Mouse (Mus musculus): Measurements from ENCODE around the gene Ppp2r5d. TPM values are rescaled to one million over a fixed set of nuclear protein-coding genes. Genes with fewer than 3 reads are reported as not detected.

The Ppp2r5d gene
- 122 and 135 TPM in 2 replicates for polyA plus RNA-seq (2014; fragmentation: Nextera tagmentation; extraction: Ambion mirVana)

DNA sequence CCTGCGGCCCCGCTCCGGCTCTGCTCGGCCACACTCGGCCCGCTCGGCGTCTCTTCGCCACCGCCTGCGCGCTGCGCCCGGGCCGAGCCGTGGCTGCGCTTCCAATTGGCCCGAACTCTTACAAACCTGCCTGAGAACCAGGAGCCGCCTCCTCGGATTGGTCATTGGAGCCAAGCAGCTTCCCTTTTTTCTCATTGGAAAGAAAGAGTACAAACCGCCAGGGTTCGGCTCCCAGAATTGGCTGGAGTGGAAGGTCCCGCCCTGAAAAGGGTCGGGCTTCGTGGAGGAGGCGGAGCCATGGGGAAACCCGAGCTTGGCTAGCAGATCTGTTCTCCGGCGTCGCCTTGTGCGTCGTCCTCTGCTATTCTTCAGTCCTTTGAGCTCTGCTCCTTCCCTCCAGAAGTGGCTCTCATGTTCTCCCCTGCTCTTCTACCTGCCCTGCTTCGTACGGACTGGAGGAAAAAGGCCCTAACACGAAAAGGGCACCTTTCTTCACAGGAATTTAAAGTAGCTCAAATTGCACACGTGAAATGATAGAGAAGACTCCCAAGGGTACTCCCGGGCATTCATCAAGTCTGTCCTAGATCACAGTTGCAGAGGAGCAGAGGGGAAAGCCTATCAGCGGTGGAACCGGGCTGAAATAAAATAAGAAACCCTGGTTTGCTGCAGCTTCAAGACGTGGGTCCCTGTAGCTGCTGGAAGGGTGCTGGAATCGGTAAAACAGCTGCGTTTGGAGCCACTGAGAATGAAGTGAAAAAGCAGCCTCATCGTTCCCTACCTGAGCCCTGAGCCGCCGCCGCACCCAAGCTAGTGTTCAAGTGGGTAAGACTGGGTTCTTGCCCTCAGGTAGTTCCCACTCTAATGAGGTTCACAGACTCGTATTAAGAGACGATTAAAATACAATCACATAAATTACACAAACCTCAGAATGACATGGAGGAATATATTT is at the start of gene Ppp2r5d:
TSS of gene Ppp2r5d (minus strand) at position 225 of the 949 bp plus-strand sequence.
- H3K27me3 ChIP-seq (ENCODE audit: control insufficient read depth, insufficient read depth, low read length) = no peaks in the 10 kb centered on the region
- under 1% methylated on average over 48 of the region's 48 CpGs for WGBS

DNA sequence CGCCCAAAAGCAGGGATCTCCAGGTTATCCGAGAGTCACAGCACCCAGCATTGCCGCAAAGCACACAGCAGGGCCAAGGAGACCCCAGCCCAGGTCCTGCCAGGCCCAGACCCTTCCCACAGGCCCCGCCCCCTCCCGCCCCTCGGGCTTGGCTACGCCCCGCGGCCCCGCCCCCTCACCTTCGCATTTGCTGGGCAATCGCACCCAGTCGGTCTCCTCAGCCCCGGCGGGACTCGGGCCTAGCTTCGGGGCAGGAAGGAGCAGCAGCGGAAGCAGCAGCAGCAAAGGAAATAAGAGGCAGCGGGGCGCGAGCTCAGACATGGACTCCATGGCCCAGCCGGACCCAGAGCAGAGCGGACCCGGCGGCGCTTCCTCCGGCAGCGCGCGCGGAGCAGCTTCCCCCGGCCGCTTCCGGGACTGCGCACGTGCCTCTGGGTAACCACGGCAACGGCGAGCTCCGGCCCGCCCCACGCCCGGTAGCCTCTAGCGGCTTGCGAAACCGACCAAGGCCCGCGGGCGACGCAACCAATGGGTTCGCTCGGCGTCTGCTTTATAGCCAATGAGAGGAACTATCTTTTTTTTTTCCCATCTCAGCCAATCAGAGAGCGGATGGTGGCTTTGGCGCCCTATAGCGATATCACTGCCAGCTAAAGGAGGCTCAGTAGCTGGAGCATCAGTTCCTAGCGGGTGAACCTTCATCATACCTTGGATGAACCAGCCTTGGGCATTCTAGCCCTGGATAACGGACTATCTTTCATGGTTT is 47.1 kb upstream of the Ppp2r5d start, which contains the start of gene Cnpy3:
TSS of gene Cnpy3 (minus strand) at position 421 of the 763 bp plus-strand sequence.
- no peaks in the 10 kb centered on the region; the same call in 1 of the 2 replicates for H3K9me3 ChIP-seq (ENCODE audit: control insufficient read depth, low read length)
- DNase-seq (ENCODE audit: low spot score) (peak; percentile 99), ATAC-seq (ENCODE audit: insufficient number of reproducible peaks, low FRiP score, low TSS enrichment, low read depth) (peak; percentile 98)
- under 1% methylated on average over 58 of the region's 58 CpGs for WGBS
- H3K4me2 ChIP-seq (ENCODE audit: low read depth, severe bottlenecking) = peak within 1 kb of the TSS; percentile 68
- no peaks in the 10 kb centered on the region for H3K36me3 ChIP-seq (ENCODE audit: control insufficient read depth, insufficient read depth, low read length)
- peak within 1 kb of the TSS; percentile 55 for H3K4me3 ChIP-seq (ENCODE audit: low read depth, low read length)
- H3K4me1 ChIP-seq (ENCODE audit: control insufficient read depth, insufficient read depth, low read length) = peaks cover 4% of the 10 kb centered on the region
- peak within 1 kb of the TSS; percentile 45 for H3K27ac ChIP-seq (replicated peaks; ENCODE audit: low read depth, low read length)
- H3K27me3 ChIP-seq (ENCODE audit: control insufficient read depth, insufficient read depth, low read length) = no peaks in the 10 kb centered on the region
- H3K9ac ChIP-seq (ENCODE audit: low read length) = peak within 1 kb of the TSS; percentile 67

More for the DNA sequence above, at the start of gene Ppp2r5d:
- DNase-seq (ENCODE audit: low spot score) = peak; percentile 97
- H3K4me3 ChIP-seq (ENCODE audit: low read depth, low read length) = peak within 1 kb of the TSS; percentile 91
- H3K4me1 ChIP-seq (ENCODE audit: control insufficient read depth, insufficient read depth, low read length) = peaks cover 15% of the 10 kb centered on the region
- H3K9me3 ChIP-seq (ENCODE audit: control insufficient read depth, low read length) = no peaks in the 10 kb centered on the region
- H3K9ac ChIP-seq (ENCODE audit: low read length) = peak within 1 kb of the TSS; percentile 85
- H3K4me2 ChIP-seq (ENCODE audit: low read depth, severe bottlenecking) = peak within 1 kb of the TSS; percentile 72
- 0 out of 2 replicates have a peak, but pooled peaks cover 2% of the 10 kb centered on the region for H3K36me3 ChIP-seq (ENCODE audit: control insufficient read depth, insufficient read depth, low read length)
- ATAC-seq (ENCODE audit: insufficient number of reproducible peaks, low FRiP score, low TSS enrichment, low read depth) = peak; percentile 95
- H3K27ac ChIP-seq (replicated peaks; ENCODE audit: low read depth, low read length) = peak within 1 kb of the TSS; percentile 77

DNA sequence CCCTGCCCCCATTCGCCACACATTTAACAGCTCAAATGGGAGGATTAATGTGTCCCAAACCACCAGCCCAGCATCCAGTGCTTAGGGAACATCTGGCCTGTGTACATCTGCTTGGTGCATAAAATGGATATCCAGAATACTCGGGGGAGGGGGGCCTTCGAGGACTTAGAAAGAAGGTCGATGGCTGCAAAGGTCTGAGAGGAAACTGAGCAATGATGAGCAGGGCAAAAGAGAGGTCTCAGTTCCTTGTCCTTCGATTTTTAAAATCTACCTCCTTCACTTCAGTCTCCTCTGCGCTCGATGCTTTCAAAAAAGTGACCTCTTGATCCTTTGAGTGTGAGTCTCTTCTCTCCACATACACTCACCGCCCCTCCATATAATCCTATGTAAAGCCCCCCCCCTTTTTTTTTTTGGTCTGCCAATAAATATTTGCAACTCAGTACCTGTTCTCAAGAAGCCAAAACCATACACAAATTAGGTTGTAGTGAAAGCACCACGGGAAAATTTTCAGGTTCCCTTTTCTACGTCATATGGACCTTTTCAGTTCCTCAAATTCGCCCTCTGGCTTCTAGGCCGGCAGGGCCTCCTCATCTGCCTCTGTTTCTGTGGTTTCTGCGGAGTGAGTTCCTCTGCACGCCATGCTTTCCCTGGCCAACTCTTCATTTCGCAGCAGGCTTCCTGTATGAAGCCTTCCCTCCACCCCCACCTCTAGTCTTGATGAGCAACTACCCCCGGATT is 46.3 kb upstream of the Ppp2r5d start:
- peaks cover 4% of the 10 kb centered on the region for H3K4me1 ChIP-seq (ENCODE audit: control insufficient read depth, insufficient read depth, low read length)
- no peaks in the 10 kb centered on the region; the same call in 1 of the 2 replicates for H3K36me3 ChIP-seq (ENCODE audit: control insufficient read depth, insufficient read depth, low read length)
- peak overlapping the region; percentile 55 for H3K4me3 ChIP-seq (ENCODE audit: low read depth, low read length)
- ATAC-seq (ENCODE audit: insufficient number of reproducible peaks, low FRiP score, low TSS enrichment, low read depth) (no peak), DNase-seq (ENCODE audit: low spot score) (no peak)
- H3K27me3 ChIP-seq (ENCODE audit: control insufficient read depth, insufficient read depth, low read length) = no peaks in the 10 kb centered on the region
- H3K4me2 ChIP-seq (ENCODE audit: low read depth, severe bottlenecking) = peak overlapping the region; percentile 68
- H3K9ac ChIP-seq (ENCODE audit: low read length) = peak overlapping the region; percentile 67
- 28% methylated on average over 16 of the region's 16 CpGs for WGBS
- no peaks in the 10 kb centered on the region; the same call in 1 of the 2 replicates for H3K9me3 ChIP-seq (ENCODE audit: control insufficient read depth, low read length)
- peak overlapping the region; percentile 44 for H3K27ac ChIP-seq (replicated peaks; ENCODE audit: low read depth, low read length)

- no peaks in the 10 kb centered on the region for H3K27me3 ChIP-seq (ENCODE audit: control insufficient read depth, insufficient read depth, low read length)
- ATAC-seq (ENCODE audit: insufficient number of reproducible peaks, low FRiP score, low TSS enrichment, low read depth) = no peak
- peaks cover under 1% of the 10 kb centered on the region; the same call in 1 of the 2 replicates for H3K36me3 ChIP-seq (ENCODE audit: control insufficient read depth, insufficient read depth, low read length)
- H3K4me1 ChIP-seq (ENCODE audit: control insufficient read depth, insufficient read depth, low read length) = peaks cover 4% of the 10 kb centered on the region
- H3K27ac ChIP-seq (replicated peaks; ENCODE audit: low read depth, low read length) = no peak overlapping the region
- DNase-seq (ENCODE audit: low spot score) = no peak
- no peak overlapping the region; the same call in 1 of the 2 replicates for H3K9ac ChIP-seq (ENCODE audit: low read length)
- no peak overlapping the region for H3K4me3 ChIP-seq (ENCODE audit: low read depth, low read length)
- WGBS = 96% methylated on average over 4 of the region's 4 CpGs
- H3K9me3 ChIP-seq (ENCODE audit: control insufficient read depth, low read length) = no peaks in the 10 kb centered on the region; the same call in 1 of the 2 replicates
- H3K4me2 ChIP-seq (ENCODE audit: low read depth, severe bottlenecking) = peak overlapping the region; percentile 68
Measured at GRCm38 (mm10) chr17:46750580-46750979, 45.7 kb upstream of the Ppp2r5d start.

DNA sequence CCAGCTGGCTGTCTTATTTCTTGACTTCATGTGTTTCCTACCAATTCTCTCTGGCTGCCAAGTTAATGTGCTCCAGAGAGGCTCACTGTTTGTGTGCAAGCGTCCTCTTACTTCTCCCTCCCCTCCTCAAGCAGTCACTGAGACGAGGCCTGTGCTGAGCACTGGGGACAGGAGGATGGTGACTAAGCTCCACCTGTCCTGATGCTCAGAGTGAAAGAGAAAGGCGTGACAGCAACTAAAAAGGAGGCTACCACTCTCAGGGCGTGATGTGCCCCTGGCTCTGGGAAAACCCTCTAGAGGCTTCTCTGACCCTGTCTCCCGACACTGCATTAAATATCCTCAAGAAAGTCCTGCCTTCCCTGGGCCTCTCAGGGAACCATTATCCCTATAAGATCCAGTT is 44.4 kb upstream of the Ppp2r5d start:
- Histone ChIP-seq H3K27ac (replicated peaks; ENCODE audit: low read depth, low read length) (no peak overlapping the region), H3K27me3 (ENCODE audit: control insufficient read depth, insufficient read depth, low read length) (no peaks in the 10 kb centered on the region), H3K9ac (ENCODE audit: low read length) (no peak overlapping the region), H3K36me3 (ENCODE audit: control insufficient read depth, insufficient read depth, low read length) (peaks cover 2% of the 10 kb centered on the region; the same call in 1 of the 2 replicates), H3K4me2 (ENCODE audit: low read depth, severe bottlenecking) (no peak overlapping the region), H3K9me3 (ENCODE audit: control insufficient read depth, low read length) (no peaks in the 10 kb centered on the region; the same call in 1 of the 2 replicates), H3K4me3 (ENCODE audit: low read depth, low read length) (no peak overlapping the region), H3K4me1 (ENCODE audit: control insufficient read depth, insufficient read depth, low read length) (peaks cover 4% of the 10 kb centered on the region)
- no peak for DNase-seq (ENCODE audit: low spot score)
- 91% methylated on average over 5 of the region's 5 CpGs for WGBS
- ATAC-seq (ENCODE audit: insufficient number of reproducible peaks, low FRiP score, low TSS enrichment, low read depth) = no peak

- no peak overlapping the region for H3K4me3 ChIP-seq (ENCODE audit: low read depth, low read length)
- H3K27me3 ChIP-seq (ENCODE audit: control insufficient read depth, insufficient read depth, low read length) = no peaks in the 10 kb centered on the region
- peaks cover 2% of the 10 kb centered on the region; the same call in 1 of the 2 replicates for H3K36me3 ChIP-seq (ENCODE audit: control insufficient read depth, insufficient read depth, low read length)
- ATAC-seq (ENCODE audit: insufficient number of reproducible peaks, low FRiP score, low TSS enrichment, low read depth) = no peak
- no peak overlapping the region for H3K27ac ChIP-seq (replicated peaks; ENCODE audit: low read depth, low read length)
- no peak overlapping the region for H3K9ac ChIP-seq (ENCODE audit: low read length)
- 93% methylated on average over 2 of the region's 2 CpGs for WGBS
- no peak overlapping the region for H3K4me2 ChIP-seq (ENCODE audit: low read depth, severe bottlenecking)
- no peak for DNase-seq (ENCODE audit: low spot score)
- H3K4me1 ChIP-seq (ENCODE audit: control insufficient read depth, insufficient read depth, low read length) = peaks cover 4% of the 10 kb centered on the region
- no peaks in the 10 kb centered on the region; the same call in 1 of the 2 replicates for H3K9me3 ChIP-seq (ENCODE audit: control insufficient read depth, low read length)
Measured at GRCm38 (mm10) chr17:46747806-46748205, 42.9 kb upstream of the Ppp2r5d start.

GRCm38 (mm10) chr17:46747234-46747633 is 42.3 kb upstream of the Ppp2r5d start:
- Histone ChIP-seq H3K27ac (replicated peaks; ENCODE audit: low read depth, low read length) (no peak overlapping the region), H3K4me2 (ENCODE audit: low read depth, severe bottlenecking) (no peak overlapping the region), H3K27me3 (ENCODE audit: control insufficient read depth, insufficient read depth, low read length) (no peaks in the 10 kb centered on the region), H3K9ac (ENCODE audit: low read length) (no peak overlapping the region), H3K9me3 (ENCODE audit: control insufficient read depth, low read length) (no peaks in the 10 kb centered on the region; the same call in 1 of the 2 replicates), H3K4me3 (ENCODE audit: low read depth, low read length) (no peak overlapping the region), H3K4me1 (ENCODE audit: control insufficient read depth, insufficient read depth, low read length) (peaks cover 4% of the 10 kb centered on the region), H3K36me3 (ENCODE audit: control insufficient read depth, insufficient read depth, low read length) (peaks cover 2% of the 10 kb centered on the region; the same call in 1 of the 2 replicates)
- DNase-seq (ENCODE audit: low spot score) (no peak), ATAC-seq (ENCODE audit: insufficient number of reproducible peaks, low FRiP score, low TSS enrichment, low read depth) (no peak)
- 85% methylated on average over 8 of the region's 8 CpGs for WGBS

All from limb, embryonic 11.5 days (tissue).